Mouse (Mus musculus) megakaryocyte, embryonic 14.5 days (primary cell): ENCODE results near the gene Antxr2.

Source experiments
- FLI1 ChIP-seq: IDR thresholded peaks from 2 replicates; pipeline ENCODE4 v1.6.1; 2012; ENCODE audit warnings: low read length, inconsistent platforms, mixed read lengths
- GATA1 ChIP-seq: IDR thresholded peaks from 3 replicates; pipeline ENCODE4 v1.6.1; 2012; ENCODE audit warnings: mixed read lengths, low read length, inconsistent platforms, borderline replicate concordance

DNA sequence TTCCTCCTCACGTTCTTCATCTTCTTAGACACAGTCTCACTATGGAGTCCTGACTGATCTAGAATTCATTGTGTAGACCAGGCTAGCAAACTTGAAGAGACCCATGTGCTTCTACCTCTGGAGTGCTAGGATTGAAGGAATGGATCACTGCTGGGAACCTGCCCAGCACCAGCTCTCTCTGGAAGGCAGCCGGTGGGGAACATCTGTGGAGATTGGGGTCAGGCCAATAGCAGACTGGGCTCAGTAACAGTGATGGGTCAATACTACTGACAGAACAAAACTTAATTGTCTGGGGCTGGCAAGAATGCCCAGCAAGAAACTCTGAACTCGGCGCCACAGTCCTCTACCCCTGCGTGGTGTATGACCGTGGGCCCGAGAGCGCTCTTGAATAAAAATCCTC, 25.1 kb downstream of the Antxr2 start:
- TF ChIP-seq GATA1: no peak
- TF ChIP-seq FLI1: no peak
